Mouse (Mus musculus) cerebellum, adult 8-10 months (tissue): ENCODE results near the gene Fhad1.
A peak's percentile ranks its signal among the peaks of the same experiment; 100 is the strongest.

ENCODE experiments used
- DNase-seq: peaks from one replicate; pipeline ENCODE4 v3.0.0; 2022

Gene Fhad1

DNA sequence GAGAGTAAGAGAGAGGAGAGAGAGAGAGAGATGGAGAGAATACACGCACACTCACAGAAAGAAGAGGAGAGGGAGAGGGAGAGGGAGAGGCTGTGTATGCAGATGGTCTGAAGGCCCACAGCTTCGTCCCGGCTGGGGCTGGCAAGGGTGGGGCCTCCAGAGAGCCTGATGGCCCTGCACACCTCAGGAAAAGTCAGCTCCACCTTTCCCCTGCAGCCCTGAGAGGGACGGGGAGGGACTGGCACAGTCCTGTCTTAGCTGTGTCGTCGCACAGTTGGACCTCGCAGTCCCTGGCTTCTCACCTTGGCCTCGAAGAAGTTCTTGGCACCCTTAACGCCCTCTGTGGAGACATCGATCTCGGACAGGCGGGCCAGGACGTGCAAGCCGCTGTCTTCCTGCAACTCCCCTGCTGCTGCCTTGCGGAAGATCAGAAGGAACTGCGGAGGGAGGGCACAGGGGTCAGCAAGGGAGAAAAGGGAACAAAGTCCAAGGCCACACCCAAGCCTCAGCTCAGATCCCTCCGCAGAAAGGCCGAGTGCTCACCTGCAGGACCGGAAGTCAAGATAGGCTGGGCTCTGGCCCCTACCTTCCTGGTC lies 154.5 kb downstream of the Fhad1 start:
- DNase-seq: no peak

DNA sequence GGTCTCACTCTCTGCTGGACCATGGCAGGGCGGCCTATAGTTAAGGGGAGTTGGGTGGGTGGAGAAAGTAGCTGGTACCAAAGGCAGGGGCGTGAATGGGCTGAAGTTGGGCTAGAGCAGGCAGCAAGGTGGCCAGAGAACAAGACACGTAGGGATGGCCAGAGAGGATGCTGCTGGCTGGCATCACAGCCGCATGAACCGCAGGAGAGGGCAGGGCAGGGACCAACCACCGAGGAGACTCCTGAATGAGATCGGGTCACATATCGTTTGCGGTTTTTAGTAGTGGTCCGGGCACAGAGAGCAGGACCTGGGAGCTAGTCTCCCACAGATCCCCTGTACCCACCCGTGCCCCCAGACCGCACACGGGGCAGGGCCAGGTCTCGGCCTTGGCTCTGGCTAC lies 155.5 kb downstream of the Fhad1 start:
- no peak for DNase-seq

DNA sequence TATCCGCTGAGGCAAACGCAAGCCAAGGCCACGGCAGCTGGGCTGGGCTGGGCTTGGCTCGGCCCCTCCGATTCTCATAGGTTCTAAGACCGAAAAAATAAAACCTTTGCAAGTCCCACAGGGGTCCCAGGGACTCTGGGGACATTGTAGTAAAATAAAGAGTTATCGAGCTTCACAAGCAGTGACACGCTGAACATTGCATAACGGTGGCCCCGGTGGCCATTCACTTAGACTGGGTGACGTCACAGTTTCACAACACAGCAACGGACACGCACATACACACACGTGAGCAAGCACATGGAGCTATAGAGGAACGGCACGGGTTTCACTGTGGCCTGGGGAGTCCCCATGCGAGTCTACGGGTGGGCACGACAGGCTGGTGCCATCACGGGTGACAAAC lies 156.4 kb downstream of the Fhad1 start:
- DNase-seq: no peak

DNA sequence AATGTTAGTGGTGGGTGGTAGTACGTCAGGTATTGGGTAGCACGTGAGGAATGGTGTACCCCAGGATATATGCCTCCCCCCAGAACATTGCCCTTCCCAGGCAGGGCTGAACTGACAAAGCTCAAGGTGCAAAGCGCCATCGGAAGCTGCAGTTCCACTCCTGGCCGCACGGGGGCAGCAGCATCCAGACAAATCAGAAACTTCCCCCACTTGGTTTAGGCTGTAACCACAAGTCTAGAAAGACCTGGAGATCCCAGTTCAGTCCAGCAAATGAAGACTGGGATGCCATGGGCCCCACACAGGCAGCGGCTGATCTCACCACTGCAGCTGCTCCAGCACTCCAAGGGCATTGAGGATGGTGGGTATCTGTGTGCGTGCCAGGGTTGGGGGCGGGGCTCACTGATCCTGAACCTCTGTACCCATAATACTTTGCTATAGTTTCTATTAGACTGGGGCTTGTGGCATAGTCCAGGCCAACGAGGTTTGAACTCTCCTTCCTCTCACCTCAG lies 157.4 kb downstream of the Fhad1 start:
- DNase-seq: peak; percentile 83

DNA sequence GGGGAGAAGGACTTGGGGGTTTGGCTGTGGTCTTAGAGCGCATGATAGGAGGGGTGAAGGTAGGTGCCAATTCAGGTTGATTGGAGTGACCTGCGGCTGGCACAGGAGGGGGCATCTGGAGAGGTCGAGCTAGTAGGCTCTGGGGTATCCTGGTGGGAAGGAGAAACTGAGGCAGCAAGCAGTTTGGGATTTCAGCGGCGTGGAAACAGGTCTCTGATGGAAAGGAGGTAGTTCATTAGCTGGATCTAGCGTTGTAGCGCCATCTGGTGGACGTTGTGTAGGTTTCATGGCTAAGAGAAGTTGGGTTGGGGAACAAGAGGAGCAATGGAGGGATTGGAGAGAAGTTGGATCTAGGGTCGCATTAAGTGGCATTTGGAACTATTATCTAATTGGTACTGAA lies 161.4 kb downstream of the Fhad1 start:
- DNase-seq: no peak

DNA sequence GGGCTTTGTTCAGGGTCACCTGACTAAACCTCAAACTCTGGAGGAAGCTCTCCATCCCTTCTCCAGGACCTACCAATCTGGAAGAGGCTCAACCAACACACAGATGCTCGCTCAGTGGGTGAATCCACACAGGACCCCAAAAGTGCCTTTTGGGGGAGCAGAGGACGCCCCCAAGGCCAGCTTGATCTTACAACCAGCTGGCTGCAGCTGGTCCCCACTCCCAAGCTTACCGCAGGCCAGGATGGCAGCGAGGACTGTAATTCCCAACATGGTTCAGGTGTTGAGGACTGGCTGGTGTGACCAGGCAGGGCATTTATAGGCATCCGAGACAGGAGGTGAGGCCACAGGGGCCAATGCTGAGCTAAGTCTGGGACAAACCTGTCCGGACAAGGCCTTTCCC lies 168.9 kb downstream of the Fhad1 start, which contains the start of gene Ctrc:
Ctrc (minus strand) TSS at position 361 of the 400 bp plus-strand sequence.
- no peak for DNase-seq
